Mouse (Mus musculus): ENCODE data around the gene Stx12.
"Not testable (repeated sequence)": the region's sequence is repeated elsewhere in the genome, so short reads cannot be mapped to it uniquely, and the experiment has no call there.

Stx12 gene

DNA sequence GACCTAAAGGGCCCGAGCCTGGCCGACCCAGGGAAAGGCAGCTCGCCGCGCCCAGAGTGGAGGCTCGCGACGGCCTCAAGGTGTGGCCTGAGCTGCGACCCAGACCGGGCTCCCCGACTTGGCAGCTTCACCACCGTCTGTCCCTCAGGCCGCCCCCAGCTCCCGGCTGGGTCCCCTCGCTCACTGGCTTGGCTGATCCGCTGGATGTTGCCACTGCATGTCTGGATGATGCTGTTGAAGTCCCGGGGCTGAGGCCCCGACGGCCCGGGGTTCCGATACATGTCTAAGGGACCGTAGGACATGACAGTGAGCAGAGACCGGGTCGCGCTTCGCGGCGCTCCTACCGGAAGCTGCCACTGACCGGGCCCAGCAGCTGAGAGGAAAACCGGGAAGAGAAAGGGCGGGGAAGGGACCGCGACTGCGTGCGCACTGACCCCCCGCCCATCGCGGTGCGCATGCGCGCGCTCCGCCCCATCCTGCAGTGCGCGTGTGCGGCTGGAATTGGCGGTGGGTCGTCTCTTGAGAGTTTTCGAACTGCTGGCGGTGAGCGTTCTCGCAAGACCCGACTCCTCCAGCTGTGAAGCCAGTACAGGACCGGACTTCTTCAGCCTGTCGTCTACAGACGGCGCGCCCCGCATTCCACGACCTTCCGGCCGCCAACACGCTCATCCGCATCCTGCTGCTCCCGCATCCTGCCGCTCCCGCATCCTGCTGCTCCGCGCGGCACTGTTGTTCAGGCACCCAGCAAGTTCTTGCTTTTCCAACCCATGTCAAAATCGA is at the start of gene Stx12:
Gene Stx12, minus strand, starts transcription at position 446 of the 780 bp plus-strand sequence.
- peak; percentile 85 to 86 for DNase-seq

GRCm38 (mm10) chr4:132932752-132933404 is 48.6 kb upstream of the Stx12 start:
- DNase-seq = no peak

DNA sequence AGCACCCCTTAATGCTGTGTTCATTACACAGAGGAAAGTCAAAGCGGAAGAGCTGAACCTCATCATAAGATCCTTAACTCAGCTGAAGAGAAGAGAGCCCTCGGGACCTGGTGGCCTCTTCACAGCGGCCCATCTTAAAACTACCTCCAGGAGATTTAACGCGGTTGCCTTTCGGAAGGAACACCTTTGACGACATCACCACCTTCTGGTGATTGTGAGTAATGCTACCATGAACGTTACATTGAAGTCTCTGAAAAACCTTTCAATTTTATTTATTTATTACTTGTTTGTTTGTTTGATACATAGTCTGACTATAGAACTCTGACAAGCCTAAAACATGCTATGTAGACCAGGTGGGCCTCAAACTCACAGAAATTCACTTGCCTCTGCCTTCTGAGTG is 46.5 kb upstream of the Stx12 start:
- peak in 1 of 2 experiments; percentile 45 for DNase-seq

DNA sequence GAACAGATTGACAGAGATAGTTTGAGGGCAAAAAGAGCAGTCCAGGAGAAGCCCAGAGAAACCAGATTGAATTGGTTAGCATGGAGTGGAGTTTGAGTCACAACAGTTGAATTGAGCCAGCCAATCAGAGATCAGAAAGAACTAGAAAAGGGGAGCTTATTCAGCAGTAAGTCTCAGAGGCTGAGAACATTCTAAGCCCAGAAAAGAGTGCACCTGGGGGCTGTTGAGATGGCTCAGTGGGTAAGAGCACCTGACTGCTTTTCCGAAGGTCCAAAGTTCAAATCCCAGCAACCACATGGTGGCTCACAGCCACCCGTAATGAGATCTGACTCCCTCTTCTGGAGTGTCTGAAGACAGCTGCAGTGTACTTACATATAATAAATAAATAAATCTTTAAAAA is 42.2 kb upstream of the Stx12 start:
- DNase-seq = not testable (repeated sequence)

- DNase-seq = peak; percentile 99 to 100
Measured at GRCm38 (mm10) chr4:132922558-132923008, 38.3 kb upstream of the Stx12 start, which contains the start of gene Fam76a. Fam76a (minus strand) TSS chr4:132922558.

- no peak for DNase-seq
Measured at GRCm38 (mm10) chr4:132922061-132922530, 37.8 kb upstream of the Stx12 start.

DNA sequence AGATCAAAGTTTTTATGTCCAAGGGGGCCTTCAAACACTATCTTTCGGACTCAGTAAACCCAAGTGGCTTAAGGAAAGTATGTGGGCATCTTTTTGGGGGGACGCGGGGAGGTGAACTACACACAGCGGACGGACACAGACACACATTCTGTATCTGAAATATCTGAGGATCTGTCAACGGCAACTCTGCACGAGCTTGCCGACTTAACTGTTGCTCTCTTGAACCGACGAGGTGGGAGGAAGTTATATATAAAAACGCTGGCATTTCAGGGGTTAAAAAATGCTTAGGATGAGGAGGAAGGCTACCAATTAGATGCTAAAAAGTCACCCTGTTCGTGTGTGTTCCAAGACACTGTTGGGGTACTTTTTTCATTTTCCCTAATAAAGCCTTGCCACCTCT is 37.2 kb upstream of the Stx12 start:
- no peak for DNase-seq

- no peak for DNase-seq
Measured at GRCm38 (mm10) chr4:132920171-132920570, 35.9 kb upstream of the Stx12 start.

- DNase-seq = not testable (repeated sequence)
Measured at GRCm38 (mm10) chr4:132918493-132918892, 34.2 kb upstream of the Stx12 start.

GRCm38 (mm10) chr4:132912156-132912555 is 27.8 kb upstream of the Stx12 start:
- peak; percentile 38 to 66 for DNase-seq

GRCm38 (mm10) chr4:132905843-132906360 is 21.6 kb upstream of the Stx12 start:
- no peak for DNase-seq

GRCm38 (mm10) chr4:132904765-132905309 is 20.5 kb upstream of the Stx12 start:
- no peak for DNase-seq

DNA sequence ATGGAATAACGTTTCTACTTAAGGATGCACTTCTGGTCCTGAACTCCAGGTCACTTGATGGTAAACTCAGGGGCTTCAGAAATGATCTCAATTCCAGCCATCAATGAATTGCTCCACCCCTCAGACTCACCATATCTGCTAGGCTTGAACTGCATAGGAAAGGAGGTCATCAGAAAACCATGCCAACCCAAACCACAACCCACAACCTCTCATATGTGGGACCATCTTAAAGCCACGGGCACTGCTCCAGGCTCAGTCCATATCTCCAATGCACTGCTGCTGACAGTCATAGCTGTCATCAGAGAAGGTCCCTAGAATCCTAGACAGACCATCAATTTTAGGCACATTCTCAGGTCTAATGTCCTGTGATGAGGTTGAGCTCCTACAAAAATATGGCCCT is 19.8 kb upstream of the Stx12 start:
- DNase-seq = no peak

DNA sequence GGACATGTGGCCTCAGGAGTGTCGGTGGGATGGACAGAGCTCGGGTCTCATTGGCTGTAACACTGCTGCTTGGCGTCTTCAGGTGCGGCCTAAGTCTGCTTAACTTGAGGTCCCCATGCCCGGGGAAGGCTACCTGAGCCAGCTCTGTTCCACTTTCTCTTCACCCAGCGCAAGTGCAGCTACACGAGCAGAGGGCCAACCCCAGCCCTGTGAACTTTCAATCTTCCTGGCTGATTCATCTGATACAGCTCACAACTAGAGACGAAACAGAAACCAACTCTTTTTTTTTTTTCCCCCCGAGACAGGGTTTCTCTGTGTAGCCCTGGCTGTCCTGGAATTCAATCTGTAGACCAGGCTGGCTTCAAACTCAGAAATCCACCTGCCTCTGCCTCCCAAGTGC is 13.9 kb upstream of the Stx12 start:
- no peak for DNase-seq

DNA sequence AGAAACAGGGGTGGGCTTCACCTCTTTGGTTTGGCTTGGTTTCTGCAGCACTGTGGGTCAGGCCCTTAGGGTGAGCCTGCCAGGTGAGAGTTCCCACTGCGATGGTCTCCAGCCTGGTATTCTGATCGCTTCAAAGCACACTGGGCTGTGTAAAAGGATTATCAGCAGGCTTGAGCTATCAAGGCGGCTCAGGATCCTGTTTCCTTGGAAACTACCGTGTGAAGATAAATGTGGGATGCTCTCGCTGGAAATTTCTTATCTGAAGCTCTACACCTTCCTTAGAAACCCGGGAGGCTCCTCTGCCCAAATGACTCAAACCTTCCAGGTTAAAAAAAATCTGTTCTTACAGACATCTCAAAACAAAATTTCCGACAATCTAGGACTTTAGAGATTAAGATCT is 10.1 kb upstream of the Stx12 start:
- no peak for DNase-seq

DNA sequence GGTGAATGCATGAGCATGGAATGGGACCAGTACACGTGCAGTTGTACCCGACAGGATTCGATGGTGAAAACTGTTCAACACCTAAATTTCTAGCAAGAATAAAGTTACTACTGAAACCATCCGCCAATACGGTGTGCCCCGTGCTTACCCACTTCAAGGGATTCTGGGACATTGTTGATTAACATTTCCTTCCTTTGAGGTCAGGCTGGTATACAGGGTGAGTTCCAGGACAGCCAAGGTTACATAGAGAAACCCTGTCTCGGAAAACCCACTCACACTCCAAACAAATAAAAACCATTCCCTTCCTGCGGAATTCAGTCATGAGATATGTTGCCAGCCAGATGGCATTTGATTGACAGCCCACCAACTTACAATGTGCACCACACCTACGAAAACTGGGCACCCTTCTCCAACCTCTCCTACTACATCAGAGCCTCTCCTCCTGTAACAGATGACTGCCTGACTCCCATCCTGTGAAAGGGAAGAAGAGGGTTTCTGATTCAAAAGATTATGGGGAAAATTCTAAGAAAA is 600 bp upstream of the Stx12 start:
- no peak for DNase-seq

- DNase-seq = peak in 1 of 2 experiments; percentile 2
Measured at GRCm38 (mm10) chr4:132883561-132884063, 697 bp downstream of the Stx12 start.

- DNase-seq = no peak
Measured at GRCm38 (mm10) chr4:132874363-132875097, 9.8 kb downstream of the Stx12 start.

GRCm38 (mm10) chr4:132873481-132874362 is 10.6 kb downstream of the Stx12 start:
- DNase-seq = no peak

DNA sequence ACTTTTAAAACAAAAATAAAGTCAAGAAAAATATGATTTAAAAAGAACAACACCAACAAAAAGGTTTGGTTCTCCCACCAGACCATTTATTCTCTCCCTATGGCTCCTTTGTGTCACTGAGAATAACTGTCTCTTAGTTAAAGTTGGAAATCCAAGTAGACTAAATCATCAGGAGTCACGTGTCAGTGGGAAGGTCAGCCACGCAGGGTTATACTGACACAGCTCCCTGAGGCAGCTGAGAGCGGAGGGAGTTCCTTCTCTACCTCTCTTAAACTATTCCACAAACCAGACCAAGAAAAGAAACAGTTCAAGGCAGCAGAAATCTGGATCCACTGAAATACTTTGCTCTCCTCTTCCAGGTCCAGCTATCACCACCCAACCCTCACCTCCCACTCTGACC is 13.2 kb downstream of the Stx12 start:
- DNase-seq = no peak

DNA sequence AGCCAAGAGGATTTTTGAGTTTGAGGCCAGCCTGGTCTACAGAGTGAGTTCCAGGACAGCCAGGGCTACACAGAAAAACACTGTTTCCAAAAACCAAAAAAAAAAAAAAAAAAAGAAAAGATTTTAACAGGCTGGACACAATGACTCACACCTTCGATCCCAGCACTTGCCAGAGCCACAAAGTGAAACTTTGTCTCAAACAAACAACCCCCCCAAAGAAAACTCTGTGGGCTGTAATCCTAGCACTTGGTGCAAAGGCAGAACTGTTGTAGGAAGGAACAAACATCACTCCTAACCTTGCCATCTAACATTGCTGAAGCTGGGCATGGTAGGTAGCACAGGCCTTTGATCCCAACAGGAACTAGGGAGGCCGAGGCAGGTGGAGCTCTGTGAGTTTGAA is 19.5 kb downstream of the Stx12 start:
- no peak for DNase-seq
